Mouse (Mus musculus) neutrophil, adult 59 days (primary cell): Measurements from ENCODE around the gene Nmb. TPM values are rescaled to one million over a fixed set of nuclear protein-coding genes. Genes with fewer than 3 reads are reported as not detected.

ENCODE experiments used
- total RNA-seq, 2 experiments: library from RNA; stranded (reverse); gene quantifications; 1 replicate in 1 of 2; 2 replicates in 1 of 2; pipeline ENCODE4 v1.2.4; 2023

Nmb gene
- 1 to 10 TPM; 3.2 to 8.8 TPM for total RNA-seq

GRCm38 (mm10) chr7:80904921-80905515, at the start of gene Nmb:
Nmb (minus strand) TSS chr7:80905076.

GRCm38 (mm10) chr7:80947445-80948350, 42.8 kb upstream of the Nmb start, which contains the start of gene Sec11a:
Sec11a (minus strand) TSS chr7:80947780.

GRCm38 (mm10) chr7:80900944-80901501, 3.9 kb downstream of the Nmb start, which contains the start of gene Wdr73:
Wdr73 (minus strand) TSS chr7:80901269.

GRCm38 (mm10) chr7:80860729-80861274, 44.1 kb downstream of the Nmb start, which contains the start of gene Zscan2:
Zscan2 (plus strand) TSS chr7:80860920.

Other genes with a start within 250 kb of the Nmb start
- gene Crtc3, start 216.2 kb downstream of the Nmb start, total RNA-seq: 10 to 100 TPM; 24.3 to 28.2 TPM
- 100 to 1,000 TPM; 673 to 690 TPM for gene Iqgap1, start 79.1 kb downstream of the Nmb start, total RNA-seq
- gene Zscan2, start 44.2 kb downstream of the Nmb start, total RNA-seq: 1 to 10 TPM; 4.0 to 4.3 TPM
- gene Wdr73, start 3.8 kb downstream of the Nmb start, total RNA-seq: 1 to 10 TPM; 4.8 to 7.5 TPM
- gene Sec11a, start 42.7 kb upstream of the Nmb start, total RNA-seq: 10 to 100 TPM; 39.6 to 45.3 TPM
- 10 to 100 TPM; 37.4 to 43.2 TPM for gene Zfp592, start 88.6 kb upstream of the Nmb start, total RNA-seq
- gene Alpk3, start 152.5 kb upstream of the Nmb start, total RNA-seq: under 1 TPM; 0.07 to 0.24 TPM
- gene Slc28a1, start 209.7 kb upstream of the Nmb start, total RNA-seq: not detected